Mouse (Mus musculus) CH12.LX (cell line): ENCODE data around the gene Pxt1. TPM values are rescaled to one million over a fixed set of nuclear protein-coding genes. Genes with fewer than 3 reads are reported as not detected.

ENCODE experiments used
- DNase-seq: peaks from one replicate; pipeline ENCODE4 v3.0.0-alpha.2; 2013; ENCODE audit errors: extremely low read depth
- H3K27ac ChIP-seq: 2 replicates; pipeline ENCODE4 v1.5.1; 2012; ENCODE audit warnings: low read depth, mild to moderate bottlenecking, control low read depth, moderate library complexity; ENCODE audit not compliant: insufficient read depth
- H3K27me3 ChIP-seq: replicated peaks from 2 replicates; pipeline ENCODE3; 2012; ENCODE audit warnings: inconsistent platforms
- H3K36me3 ChIP-seq, 2 experiments: replicated peaks in 1 of 2; 2 replicates each; pipeline versions ENCODE3 to v1.6.1; 2012; ENCODE audit warnings: inconsistent platforms in 1 of 2, low read length in 1 of 2, mild to moderate bottlenecking in 1 of 2, mixed read lengths in 1 of 2, moderate library complexity in 1 of 2; ENCODE audit not compliant: control insufficient read depth in 1 of 2, insufficient read depth in 1 of 2
- H3K4me1 ChIP-seq, 2 experiments: 2 replicates each; pipeline ENCODE4 v1.6.1; 2012; ENCODE audit warnings: inconsistent platforms in 1 of 2, moderate library complexity in 1 of 2; ENCODE audit not compliant: insufficient read depth in 2 of 2, control insufficient read depth in 1 of 2
- H3K4me2 ChIP-seq: 2 replicates; pipeline ENCODE4 v1.6.1; 2012; ENCODE audit warnings: low read depth, mild to moderate bottlenecking, control low read depth; ENCODE audit not compliant: poor library complexity, insufficient read depth, severe bottlenecking
- H3K4me3 ChIP-seq, 3 experiments: fragments of 150-350 bp in 1 of 3; sonication (generic) in 1 of 3; replicated peaks in 1 of 3; 2 replicates each; pipeline versions ENCODE3 to v1.5.1; 2011 to 2012; ENCODE audit warnings: low read depth in 2 of 3, low read length in 2 of 3, mild to moderate bottlenecking in 2 of 3, moderate library complexity in 2 of 3, control low read depth in 1 of 3, improper control_type of control experiment in 1 of 3, inconsistent platforms in 1 of 3, mixed read lengths in 1 of 3; ENCODE audit not compliant: poor library complexity in 1 of 3
- H3K79me2 ChIP-seq: replicated peaks from 2 replicates; pipeline ENCODE4 v1.6.1; 2012; ENCODE audit warnings: mild to moderate bottlenecking, moderate library complexity; ENCODE audit not compliant: control insufficient read depth, poor library complexity, insufficient read depth, severe bottlenecking; ENCODE audit errors: extremely low read depth
- H3K9ac ChIP-seq: 2 replicates; pipeline ENCODE4 v1.6.1; 2012; ENCODE audit warnings: low read depth, mild to moderate bottlenecking, control low read depth, moderate library complexity; ENCODE audit not compliant: insufficient read depth
- H3K9me3 ChIP-seq: replicated peaks from 2 replicates; pipeline ENCODE3; 2012; ENCODE audit warnings: low read length, inconsistent platforms, mixed read lengths
- BHLHE40 ChIP-seq: IDR thresholded peaks from 2 replicates; pipeline ENCODE4 v1.6.1; 2011; ENCODE audit warnings: mild to moderate bottlenecking, low read depth, low read length, improper control_type of control experiment
- CHD1 ChIP-seq: IDR thresholded peaks from 2 replicates; pipeline ENCODE4 v1.6.1; 2012; ENCODE audit warnings: low read depth, low read length, improper control_type of control experiment, inconsistent platforms
- CHD2 ChIP-seq: IDR thresholded peaks from 2 replicates; pipeline ENCODE4 v1.6.1; 2011; ENCODE audit warnings: low read length, improper control_type of control experiment
- CTCF ChIP-seq, 2 experiments: IDR thresholded peaks in 1 of 2; conservative IDR thresholded peaks in 1 of 2; 2 replicates each; pipeline ENCODE4 v1.5.1; 2011 to 2012; ENCODE audit warnings: low read depth in 2 of 2, low read length in 2 of 2, improper control_type of control experiment in 1 of 2, inconsistent platforms in 1 of 2, mild to moderate bottlenecking in 1 of 2, moderate library complexity in 1 of 2
- E2F4 ChIP-seq: IDR thresholded peaks from 2 replicates; pipeline ENCODE4 v1.6.1; 2011; ENCODE audit warnings: low read depth, low read length, improper control_type of control experiment; ENCODE audit not compliant: insufficient replicate concordance
- ELF1 ChIP-seq: IDR thresholded peaks from 2 replicates; pipeline ENCODE4 v1.6.1; 2014; ENCODE audit warnings: low read depth, mild to moderate bottlenecking, inconsistent platforms, low read length, improper control_type of control experiment
- EP300 ChIP-seq: IDR thresholded peaks from 2 replicates; pipeline ENCODE4 v1.6.1; 2011; ENCODE audit warnings: low read length, improper control_type of control experiment
- ETS1 ChIP-seq: conservative IDR thresholded peaks from 2 replicates; pipeline ENCODE4 v1.6.1; 2012; ENCODE audit warnings: low read depth, mild to moderate bottlenecking, inconsistent platforms, low read length, improper control_type of control experiment, moderate library complexity
- GABPA ChIP-seq: IDR thresholded peaks from 2 replicates; pipeline ENCODE4 v1.6.1; 2012; ENCODE audit warnings: low read depth, low read length, improper control_type of control experiment, inconsistent platforms; ENCODE audit not compliant: insufficient replicate concordance
- HCFC1 ChIP-seq: IDR thresholded peaks from 2 replicates; pipeline ENCODE4 v1.6.1; 2012; ENCODE audit warnings: low read depth, mild to moderate bottlenecking, inconsistent platforms, low read length, improper control_type of control experiment
- IRF4 ChIP-seq: IDR thresholded peaks from 2 replicates; pipeline ENCODE4 v1.6.1; 2014; ENCODE audit warnings: low read depth, mild to moderate bottlenecking, inconsistent platforms, low read length, improper control_type of control experiment
- JUN ChIP-seq: IDR thresholded peaks from 2 replicates; pipeline ENCODE4 v1.6.1; 2011; ENCODE audit warnings: low read depth, mild to moderate bottlenecking, low read length, improper control_type of control experiment, moderate library complexity; ENCODE audit not compliant: insufficient read depth
- JUND ChIP-seq: conservative IDR thresholded peaks from 2 replicates; pipeline ENCODE4 v1.6.1; 2011; ENCODE audit warnings: low read depth, low read length, improper control_type of control experiment
- KAT2A ChIP-seq: IDR thresholded peaks from 2 replicates; pipeline ENCODE4 v1.6.1; 2012; ENCODE audit warnings: low read length, improper control_type of control experiment, inconsistent platforms; ENCODE audit not compliant: insufficient replicate concordance
- MAFK ChIP-seq: IDR thresholded peaks from 2 replicates; pipeline ENCODE4 v1.6.1; 2011; ENCODE audit warnings: low read length, improper control_type of control experiment; ENCODE audit not compliant: insufficient replicate concordance
- MAX ChIP-seq: IDR thresholded peaks from 2 replicates; pipeline ENCODE4 v1.6.1; 2011; ENCODE audit warnings: low read length, improper control_type of control experiment
- MAZ ChIP-seq: IDR thresholded peaks from 2 replicates; pipeline ENCODE4 v1.6.1; 2012; ENCODE audit warnings: low read depth, mild to moderate bottlenecking, inconsistent platforms, low read length, improper control_type of control experiment, moderate library complexity
- MEF2A ChIP-seq: IDR thresholded peaks from 2 replicates; pipeline ENCODE4 v1.6.1; 2014; ENCODE audit warnings: low read depth, mild to moderate bottlenecking, inconsistent platforms, low read length, improper control_type of control experiment, borderline replicate concordance
- MXI1 ChIP-seq: IDR thresholded peaks from 2 replicates; pipeline ENCODE4 v1.6.1; 2011; ENCODE audit warnings: mild to moderate bottlenecking, low read depth, low read length, improper control_type of control experiment
- MYC ChIP-seq: IDR thresholded peaks from 2 replicates; pipeline ENCODE4 v1.6.1; 2011; ENCODE audit warnings: low read depth, mild to moderate bottlenecking, improper control_type of control experiment, low read length
- NELFE ChIP-seq: IDR thresholded peaks from 2 replicates; pipeline ENCODE4 v1.6.1; 2011; ENCODE audit warnings: low read depth, low read length, improper control_type of control experiment
- NRF1 ChIP-seq: IDR thresholded peaks from 2 replicates; pipeline ENCODE4 v1.6.1; 2014; ENCODE audit warnings: low read depth, mild to moderate bottlenecking, inconsistent platforms, low read length, improper control_type of control experiment, moderate library complexity
- PAX5 ChIP-seq: IDR thresholded peaks from 2 replicates; pipeline ENCODE4 v1.6.1; 2012; ENCODE audit warnings: low read length, inconsistent platforms, mixed read lengths
- POLR2A ChIP-seq: IDR thresholded peaks from 2 replicates; pipeline ENCODE4 v1.6.1; 2011; ENCODE audit warnings: low read depth, mild to moderate bottlenecking, improper control_type of control experiment, low read length
- POLR2AphosphoS2 ChIP-seq: IDR thresholded peaks from 2 replicates; pipeline ENCODE4 v1.6.1; 2011; ENCODE audit warnings: low read depth, low read length, improper control_type of control experiment
- RAD21 ChIP-seq: IDR thresholded peaks from 2 replicates; pipeline ENCODE4 v1.6.1; 2011; ENCODE audit warnings: low read depth, mild to moderate bottlenecking, low read length, improper control_type of control experiment, moderate library complexity
- RCOR1 ChIP-seq: conservative IDR thresholded peaks from 2 replicates; pipeline ENCODE4 v1.6.1; 2012; ENCODE audit warnings: low read depth, mild to moderate bottlenecking, inconsistent platforms, low read length, improper control_type of control experiment
- SIN3A ChIP-seq: IDR thresholded peaks from 2 replicates; pipeline ENCODE4 v1.6.1; 2012; ENCODE audit warnings: low read length, improper control_type of control experiment, inconsistent platforms
- SMC3 ChIP-seq: IDR thresholded peaks from 2 replicates; pipeline ENCODE4 v1.6.1; 2011; ENCODE audit warnings: low read depth, low read length, improper control_type of control experiment
- TBP ChIP-seq: conservative IDR thresholded peaks from 2 replicates; pipeline ENCODE4 v1.6.1; 2011; ENCODE audit warnings: low read depth, low read length, improper control_type of control experiment
- TCF12 ChIP-seq: IDR thresholded peaks from 2 replicates; pipeline ENCODE4 v1.6.1; 2014; ENCODE audit warnings: low read depth, mild to moderate bottlenecking, inconsistent platforms, low read length, improper control_type of control experiment
- UBTF ChIP-seq: IDR thresholded peaks from 2 replicates; pipeline ENCODE4 v1.6.1; 2012; ENCODE audit warnings: low read depth, mild to moderate bottlenecking, inconsistent platforms, low read length, improper control_type of control experiment, moderate library complexity
- USF1 ChIP-seq: IDR thresholded peaks from 2 replicates; pipeline ENCODE4 v1.6.1; 2014; ENCODE audit warnings: low read depth, mild to moderate bottlenecking, inconsistent platforms, low read length, improper control_type of control experiment
- USF2 ChIP-seq: conservative IDR thresholded peaks from 2 replicates; pipeline ENCODE4 v1.6.1; 2011; ENCODE audit warnings: low read depth, low read length, improper control_type of control experiment
- ZC3H11A ChIP-seq: IDR thresholded peaks from 2 replicates; pipeline ENCODE4 v1.6.1; 2012; ENCODE audit warnings: low read depth, mild to moderate bottlenecking, inconsistent platforms, low read length, improper control_type of control experiment
- ZKSCAN1 ChIP-seq: IDR thresholded peaks from 2 replicates; pipeline ENCODE4 v1.6.1; 2012; ENCODE audit warnings: low read depth, inconsistent platforms, low read length, improper control_type of control experiment, borderline replicate concordance
- ZMIZ1 ChIP-seq: IDR thresholded peaks from 2 replicates; pipeline ENCODE4 v1.6.1; 2012; ENCODE audit warnings: low read depth, mild to moderate bottlenecking, inconsistent platforms, low read length, improper control_type of control experiment
- ZNF384 ChIP-seq: IDR thresholded peaks from 2 replicates; pipeline ENCODE4 v1.6.1; 2012; ENCODE audit warnings: low read depth, low read length, improper control_type of control experiment, inconsistent platforms
- dilution Hi-C: fragments of 300-500 bp; cut with MboI; formaldehyde crosslinking; loops from 2 replicates; pipeline ENCODE4 v1.14.3; 2020; ENCODE audit warnings: low sequenced_read_pairs; ENCODE audit not compliant: extremely low pct_unique_long_range_greater_than_20kb, extremely low pct_ligation_motif_present
- in situ Hi-C: fragments of 300-500 bp; cut with MboI; formaldehyde crosslinking; loops from 3 replicates; pipeline ENCODE4 v1.14.3; 2019; ENCODE audit warnings: low sequenced_read_pairs, low pct_ligation_motif_present, low pct_unique_long_range_greater_than_20kb, mixed read lengths
- polyA plus RNA-seq: library from polyadenylated mRNA; unstranded; fragments of >175 nt; gene quantifications from 2 replicates; pipeline ENCODE4 v1.2.1, GENCODE M21; 2012; ENCODE audit warnings: low read depth; ENCODE audit not compliant: insufficient read length
- total RNA-seq, 2 experiments: library from RNA; depleted of rRNA; stranded (reverse); fragments of 300-350 nt in 1 of 2; fragments of >200 nt in 1 of 2; gene quantifications; 2 replicates each; pipeline ENCODE4 v1.2.3; 2012 to 2014

The Pxt1 gene
- total and polyA plus RNA-seq, 3 experiments = not detected

GRCm38 (mm10) chr17:28967021-28967610, 23.5 kb upstream of the Pxt1 start:
- TF ChIP-seq POLR2AphosphoS2 (no peak), PAX5 (no peak), ETS1 (peak; percentile 93), MAZ (0 out of 2 replicates have a peak, but pooled peaks have one; percentile 18), POLR2A (peak; percentile 72), JUND (0 out of 2 replicates have a peak, but pooled peaks have one; percentile 32), BHLHE40 (peak; percentile 69), TCF12 (peak; percentile 95), MAX (no peak; the same call in 1 of the 2 replicates), HCFC1 (no peak), GABPA (no peak), NELFE (peak; percentile 30; the same call in 1 of the 2 replicates), SMC3 (no peak), NRF1 (peak; percentile 21; the same call in 1 of the 2 replicates), MAFK (peak; percentile 63; the same call in 1 of the 2 replicates), UBTF (no peak), KAT2A (no peak), USF1 (no peak), CHD1 (no peak; the same call in 1 of the 2 replicates), E2F4 (no peak), ZNF384 (no peak), MEF2A (peak; percentile 95), SIN3A (peak; percentile 49; the same call in 1 of the 2 replicates), IRF4 (peak; percentile 94), TBP (0 out of 2 replicates have a peak, but pooled peaks have one; percentile 41), RAD21 (no peak), RCOR1 (peak; percentile 65; the same call in 1 of the 2 replicates), EP300 (peak; percentile 87), ELF1 (peak; percentile 65; the same call in 1 of the 2 replicates), MYC (peak; percentile 51; the same call in 1 of the 2 replicates), CTCF (conservative IDR thresholded peaks at IDR 0.05 in 1 of 2, IDR thresholded peaks at IDR 0.05 in 1 of 2; ENCODE audit: low read depth in 2 of 2, low read length in 2 of 2) (no peak), CHD2 (peak; percentile 66), ZC3H11A (no peak), MXI1 (0 out of 2 replicates have a peak, but pooled peaks have one; percentile 41), JUN (0 out of 2 replicates have a peak, but pooled peaks have one; percentile 16), ZMIZ1 (no peak), ZKSCAN1 (no peak), USF2 (no peak)
- TF ChIP-seq, all 38 proteins: peak for 20
- peak; percentile 92 for DNase-seq
- H3K4me3 ChIP-seq = peak overlapping the region; percentile 30 to 51 (median 45)
- H3K9ac ChIP-seq = peak overlapping the region; percentile 41
- no peaks in the 10 kb centered on the region for H3K9me3 ChIP-seq
- peak overlapping the region; percentile 77 for H3K4me2 ChIP-seq
- H3K27me3 ChIP-seq = no peaks in the 10 kb centered on the region
- peaks cover 4% of the 10 kb centered on the region; the same call in 1 of the 2 replicates for H3K79me2 ChIP-seq
- in situ Hi-C loops = no loop called here
- dilution Hi-C loops = no loop called here
- peaks cover 28 to 78% of the 10 kb centered on the region in 2 experiments for H3K4me1 ChIP-seq
- H3K27ac ChIP-seq = peak overlapping the region; percentile 86
- peaks cover 57 to 74% of the 10 kb centered on the region in 2 experiments for H3K36me3 ChIP-seq
